Mouse (Mus musculus) A20 (cell line): ENCODE results near the gene Aloxe3.

Experiments
- DNase-seq: peaks from one replicate; pipeline ENCODE4 v3.0.0-alpha.2; 2011; ENCODE audit warnings: low read depth, low spot score

Aloxe3 gene

GRCm38 (mm10) chr11:69123693-69124497 lies 1.8 kb upstream of the Aloxe3 start:
- DNase-seq = peak; percentile 94

GRCm38 (mm10) chr11:69124498-69124847 lies 1.2 kb upstream of the Aloxe3 start:
- peak; percentile 89 for DNase-seq

GRCm38 (mm10) chr11:69125041-69125851 lies 450 bp upstream of the Aloxe3 start:
- peak; percentile 95 for DNase-seq

GRCm38 (mm10) chr11:69125919-69126705 lies 416 bp downstream of the Aloxe3 start:
- DNase-seq = peak; percentile 52

- DNase-seq = no peak
Measured at GRCm38 (mm10) chr11:69126706-69127095, 1.0 kb downstream of the Aloxe3 start.

- DNase-seq = no peak
Measured at GRCm38 (mm10) chr11:69128426-69129122, 2.9 kb downstream of the Aloxe3 start.

- no peak for DNase-seq
Measured at GRCm38 (mm10) chr11:69133566-69133922, 7.8 kb downstream of the Aloxe3 start.

GRCm38 (mm10) chr11:69133923-69134621 lies 8.4 kb downstream of the Aloxe3 start:
- DNase-seq = peak; percentile 66

GRCm38 (mm10) chr11:69134622-69134968 lies 8.9 kb downstream of the Aloxe3 start:
- no peak for DNase-seq

- DNase-seq = no peak
Measured at GRCm38 (mm10) chr11:69135361-69135760, 9.7 kb downstream of the Aloxe3 start.

GRCm38 (mm10) chr11:69147546-69147945 lies 21.9 kb downstream of the Aloxe3 start:
- DNase-seq = no peak

GRCm38 (mm10) chr11:69148451-69148960 lies 22.8 kb downstream of the Aloxe3 start:
- no peak for DNase-seq

GRCm38 (mm10) chr11:69149728-69150127 lies 24.0 kb downstream of the Aloxe3 start:
- DNase-seq = no peak

- DNase-seq = peak; percentile 60
Measured at GRCm38 (mm10) chr11:69150444-69150843, 24.7 kb downstream of the Aloxe3 start.

- DNase-seq = no peak
Measured at GRCm38 (mm10) chr11:69151004-69151403, 25.3 kb downstream of the Aloxe3 start.

GRCm38 (mm10) chr11:69153831-69154230 lies 28.1 kb downstream of the Aloxe3 start:
- DNase-seq = no peak

GRCm38 (mm10) chr11:69155351-69155750 lies 29.7 kb downstream of the Aloxe3 start:
- no peak for DNase-seq

GRCm38 (mm10) chr11:69156800-69157199 lies 31.1 kb downstream of the Aloxe3 start, which contains the start of gene Alox12b:
TSS of gene Alox12b (plus strand) at chr11:69156989.
- DNase-seq = no peak

- DNase-seq = no peak
Measured at GRCm38 (mm10) chr11:69169313-69169712, 43.6 kb downstream of the Aloxe3 start.

GRCm38 (mm10) chr11:69171626-69172025 lies 45.9 kb downstream of the Aloxe3 start:
- DNase-seq = peak; percentile 54

- DNase-seq = no peak
Measured at GRCm38 (mm10) chr11:69172606-69173005, 46.9 kb downstream of the Aloxe3 start.
